Mouse (Mus musculus) stomach, postnatal 0 days (tissue): ENCODE measurements at regions not wholly inside any gene's neighbourhood (a gene's known extent, or its start where the extent isn't known, plus 50 kb on each side); places are given as distances from the start of the nearest gene placed in this dataset.

Experiments
- CTCF ChIP-seq: IDR thresholded peaks from 2 replicates; pipeline ENCODE4 v1.5.1; 2016; ENCODE audit warnings: antibody characterized with exemption, low read depth, mild to moderate bottlenecking, moderate library complexity
- EP300 ChIP-seq: optimal IDR thresholded peaks from 2 replicates; pipeline ENCODE3; 2016; ENCODE audit warnings: antibody characterized with exemption

- TF ChIP-seq CTCF, result no peak
- no peak for TF ChIP-seq EP300
Observed at GRCm38 (mm10) chr10:96980832-96981515, 364.2 kb downstream of the Btg1 start.
